8 mouse cellular contexts compared by ENCODE assay signal in genomic region chr9:106821618-106822380, GRCm38 (mm10). TPM values are rescaled to one million over a fixed set of nuclear protein-coding genes. Genes with fewer than 3 reads are reported as not detected.
DNase-seq lines count a peak whose midpoint lies in the region; ATAC-seq and TF ChIP-seq lines count a peak whose summit lies in the region.

Dcaf1 (plus strand) TSS chr9:106821874.

- H3K9ac ChIP-seq in heart, embryonic 12.5 days, result peak within 1 kb of the TSS; percentile 90
- peak within 1 kb of the TSS; percentile 86 for H3K9ac ChIP-seq in kidney, postnatal 0 days (ENCODE audit: low read depth, low read length)
- peak within 1 kb of the TSS; percentile 98 for H3K9ac ChIP-seq in liver, embryonic 11.5 days (ENCODE audit: low read depth, low read length)
- H3K9ac ChIP-seq in stomach, embryonic 14.5 days (replicated peaks; ENCODE audit: low read depth, low read length), result peak within 1 kb of the TSS; percentile 94

- no peaks in the 10 kb centered on the region for H3K9me3 ChIP-seq in heart, embryonic 12.5 days (replicated peaks)
- no peaks in the 10 kb centered on the region for H3K9me3 ChIP-seq in kidney, postnatal 0 days (replicated peaks; ENCODE audit: low read length)
- H3K9me3 ChIP-seq in liver, embryonic 11.5 days (ENCODE audit: control insufficient read depth, low read length), result no peaks in the 10 kb centered on the region
- H3K9me3 ChIP-seq in stomach, embryonic 14.5 days (ENCODE audit: control insufficient read depth, low read depth, low read length), result no peaks in the 10 kb centered on the region

- peak within 1 kb of the TSS; percentile 87 for H3K4me3 ChIP-seq in heart, embryonic 12.5 days
- H3K4me3 ChIP-seq in kidney, postnatal 0 days (replicated peaks; ENCODE audit: low read depth, low read length), result peak within 1 kb of the TSS; percentile 98
- peak within 1 kb of the TSS; percentile 99 for H3K4me3 ChIP-seq in liver, embryonic 11.5 days (ENCODE audit: low read depth, low read length)
- H3K4me3 ChIP-seq in stomach, embryonic 14.5 days (ENCODE audit: low read depth, low read length), result peak within 1 kb of the TSS; percentile 96

- peak; percentile 99 for DNase-seq in CD4-positive helper T cell, adult 2 months (ENCODE audit: low read depth, low spot score)
- peak; percentile 99 for DNase-seq in brain, embryonic 18.5 days (ENCODE audit: low read depth, low spot score)
- DNase-seq in kidney, postnatal 0 days (ENCODE audit: low spot score), result peak; percentile 99
- DNase-seq in liver, embryonic 11.5 days (ENCODE audit: low spot score), result peak; percentile 88
- DNase-seq in naive thymus-derived CD4-positive, alpha-beta T cell, adult 2 months (ENCODE audit: low read depth), result peak; percentile 98

- 0 out of 2 replicates have a peak, but pooled peaks cover 3% of the 10 kb centered on the region for H3K4me1 ChIP-seq in heart, embryonic 12.5 days (replicated peaks)
- H3K4me1 ChIP-seq in kidney, postnatal 0 days (replicated peaks; ENCODE audit: insufficient read depth, low read length), result 0 out of 2 replicates have a peak, but pooled peaks cover 3% of the 10 kb centered on the region
- H3K4me1 ChIP-seq in liver, embryonic 11.5 days (replicated peaks; ENCODE audit: control insufficient read depth, insufficient read depth, low read length), result no peaks in the 10 kb centered on the region
- H3K4me1 ChIP-seq in stomach, embryonic 14.5 days (ENCODE audit: control insufficient read depth, insufficient read depth, low read length), result no peaks in the 10 kb centered on the region

- peak; percentile 93 for ATAC-seq in erythroid progenitor cell, adult 5-6 weeks (replicated peaks; ENCODE audit: low FRiP score, poor library complexity, severe bottlenecking)
- peak; percentile 95 for ATAC-seq in heart, embryonic 12.5 days (ENCODE audit: insufficient number of reproducible peaks, low FRiP score)
- peak; percentile 98 for ATAC-seq in kidney, postnatal 0 days (replicated peaks; ENCODE audit: low FRiP score, low read depth)
- ATAC-seq in liver, embryonic 11.5 days (replicated peaks; ENCODE audit: low FRiP score), result peak; percentile 94
- peak; percentile 96 for ATAC-seq in stomach, embryonic 14.5 days (ENCODE audit: insufficient number of reproducible peaks, insufficient read depth, low FRiP score, low read depth)

- no peaks in the 10 kb centered on the region for H3K36me3 ChIP-seq in heart, embryonic 12.5 days
- no peaks in the 10 kb centered on the region for H3K36me3 ChIP-seq in kidney, postnatal 0 days (ENCODE audit: insufficient read depth, low read length)
- H3K36me3 ChIP-seq in liver, embryonic 11.5 days (ENCODE audit: control insufficient read depth, insufficient read depth, low read length), result no peaks in the 10 kb centered on the region
- H3K36me3 ChIP-seq in stomach, embryonic 14.5 days (ENCODE audit: control insufficient read depth, insufficient read depth, low read length), result no peaks in the 10 kb centered on the region; the same call in 1 of the 2 replicates

- peak within 1 kb of the TSS; percentile 90 for H3K27ac ChIP-seq in heart, embryonic 12.5 days (ENCODE audit: poor library complexity, severe bottlenecking)
- peak within 1 kb of the TSS; percentile 95 for H3K27ac ChIP-seq in kidney, postnatal 0 days
- peak within 1 kb of the TSS; percentile 97 for H3K27ac ChIP-seq in liver, embryonic 11.5 days (ENCODE audit: low read depth, low read length)
- peak within 1 kb of the TSS; percentile 96 for H3K27ac ChIP-seq in stomach, embryonic 14.5 days (ENCODE audit: low read length)

- peak; percentile 22; the same call in 1 of the 2 replicates for TF ChIP-seq CTCF in kidney, postnatal 0 days (IDR thresholded peaks at IDR 0.05; ENCODE audit: low read depth)

- under 1% methylated on average over 68 of the region's 71 CpGs for WGBS in heart, embryonic 12.5 days
- under 1% methylated on average over 56 of the region's 71 CpGs for WGBS in kidney, postnatal 0 days
- WGBS in liver, embryonic 11.5 days, result under 1% methylated on average over 69 of the region's 71 CpGs
- WGBS in stomach, embryonic 14.5 days, result under 1% methylated on average over 57 of the region's 71 CpGs

- no peaks in the 10 kb centered on the region for H3K27me3 ChIP-seq in heart, embryonic 12.5 days (replicated peaks)
- no peaks in the 10 kb centered on the region for H3K27me3 ChIP-seq in kidney, postnatal 0 days (ENCODE audit: insufficient read depth, low read length)
- no peaks in the 10 kb centered on the region for H3K27me3 ChIP-seq in liver, embryonic 11.5 days (replicated peaks; ENCODE audit: control insufficient read depth, insufficient read depth, low read length)
- H3K27me3 ChIP-seq in stomach, embryonic 14.5 days (ENCODE audit: control insufficient read depth, insufficient read depth, low read length), result no peaks in the 10 kb centered on the region

- peak within 1 kb of the TSS; percentile 64 for H3K4me2 ChIP-seq in heart, embryonic 12.5 days
- peak within 1 kb of the TSS; percentile 59 for H3K4me2 ChIP-seq in kidney, postnatal 0 days (ENCODE audit: low read length)
- peak within 1 kb of the TSS; percentile 77 for H3K4me2 ChIP-seq in liver, embryonic 11.5 days
- peak within 1 kb of the TSS; percentile 55 for H3K4me2 ChIP-seq in stomach, embryonic 14.5 days (replicated peaks; ENCODE audit: low read depth, low read length)

RNA-seq across cellular contexts. Expression of gene Dcaf1, which starts in this region (rescaled TPM):
- total RNA-seq in erythroid progenitor cell, adult 5-6 weeks (2015; ENCODE audit: low replicate concordance), result 53.7 and 117 TPM in 2 replicates
- total RNA-seq in erythroid progenitor cell, adult 5-6 weeks (2017; ENCODE audit: low replicate concordance), result 32.4 and 44.9 TPM in 2 replicates
- 20.7 and 22.6 TPM in 2 replicates for polyA plus RNA-seq in heart, embryonic 12.5 days (2016; fragmentation: Nextera tagmentation; extraction: Ambion mirVana)
- 7.9 and 10.1 TPM in 2 replicates for polyA plus RNA-seq in kidney, postnatal 0 days (2015; fragmentation: Nextera tagmentation; extraction: Ambion mirVana)
- 35.5 and 45.4 TPM in 2 replicates for polyA plus RNA-seq in liver, embryonic 11.5 days (2014; fragmentation: Nextera tagmentation; extraction: Ambion mirVana)
- polyA plus RNA-seq in stomach, embryonic 14.5 days (2014; fragmentation: Nextera tagmentation; extraction: Ambion mirVana), result 20.6 and 27.2 TPM in 2 replicates

Comparison
In these comparisons a context has a peak if more than half of its experiments do, and no peak if none do; other contexts are left out.
1. Peak in every context shown above with its lines: DNase-seq, ATAC-seq, H3K4me3 ChIP-seq and H3K27ac ChIP-seq.